Mouse (Mus musculus): ENCODE results near the gene Ager. TPM values are rescaled to one million over a fixed set of nuclear protein-coding genes. Genes with fewer than 3 reads are reported as not detected.

Ager gene
- polyA plus RNA-seq, 1 experiment = 5.5 TPM

Other genes starting within 250 kb of the Ager start
- gene Btnl2, start 243.0 kb upstream of the Ager start, polyA plus RNA-seq (2012; rRNA removed) = 0.62 and 0.66 TPM in 2 replicates
- gene Btnl1, start 220.7 kb upstream of the Ager start, polyA plus RNA-seq (2012; rRNA removed) = 0.06 and 0.07 TPM in 2 replicates
- 3.0 and 3.2 TPM in 2 replicates for gene BC051142, start 199.0 kb upstream of the Ager start, polyA plus RNA-seq (2012; rRNA removed)
- gene Btnl4, start 120.5 kb upstream of the Ager start, polyA plus RNA-seq (2012; rRNA removed) = 0.11 TPM in 1 of 2 replicates, not detected in the other
- not detected in 2 replicates for gene Btnl6, start 80.5 kb upstream of the Ager start, polyA plus RNA-seq (2012; rRNA removed)
- 18.2 and 28.9 TPM in 2 replicates for gene Notch4, start 33.6 kb upstream of the Ager start, polyA plus RNA-seq (2012; rRNA removed)
- 10.0 and 10.1 TPM in 2 replicates for gene Gpsm3, start 8.1 kb upstream of the Ager start, polyA plus RNA-seq (2012; rRNA removed)
- gene Pbx2, start 6.6 kb upstream of the Ager start, polyA plus RNA-seq (2012; rRNA removed) = 51.3 and 59.8 TPM in 2 replicates
- gene Rnf5, start 5.8 kb downstream of the Ager start, polyA plus RNA-seq (2012; rRNA removed) = 99.2 and 108 TPM in 2 replicates
- gene Agpat1, start 6.4 kb downstream of the Ager start, polyA plus RNA-seq (2012; rRNA removed) = 204 and 232 TPM in 2 replicates
- gene Egfl8, start 18.1 kb downstream of the Ager start, polyA plus RNA-seq (2012; rRNA removed) = 3.6 and 5.3 TPM in 2 replicates
- 49.6 and 62.9 TPM in 2 replicates for gene Ppt2, start 30.6 kb downstream of the Ager start, polyA plus RNA-seq (2012; rRNA removed)
- gene Prrt1, start 31.7 kb downstream of the Ager start, polyA plus RNA-seq (2012; rRNA removed) = 15.8 and 28.1 TPM in 2 replicates
- 2.9 and 9.3 TPM in 2 replicates for gene Fkbpl, start 46.9 kb downstream of the Ager start, polyA plus RNA-seq (2012; rRNA removed)
- 87.4 and 87.8 TPM in 2 replicates for gene Atf6b, start 49.3 kb downstream of the Ager start, polyA plus RNA-seq (2012; rRNA removed)
- 34.9 and 42.7 TPM in 2 replicates for gene Tnxb, start 72.7 kb downstream of the Ager start, polyA plus RNA-seq (2012; rRNA removed)
- gene C4b, start 146.0 kb downstream of the Ager start, polyA plus RNA-seq (2012; rRNA removed) = 138 and 171 TPM in 2 replicates
- gene Cyp21a1, start 206.7 kb downstream of the Ager start, polyA plus RNA-seq (2012; rRNA removed) = 0.28 and 0.29 TPM in 2 replicates
- 37.7 and 59.7 TPM in 2 replicates for gene Stk19, start 239.1 kb downstream of the Ager start, polyA plus RNA-seq (2012; rRNA removed)
- 62.6 and 64.9 TPM in 2 replicates for gene Dxo, start 239.2 kb downstream of the Ager start, polyA plus RNA-seq (2012; rRNA removed)